Mouse (Mus musculus) adrenal gland, postnatal 10 days (tissue): Measurements from ENCODE around the gene Spam1. TPM values are rescaled to one million over a fixed set of nuclear protein-coding genes. Genes with fewer than 3 reads are reported as not detected.

Experiments
- DNase-seq: peaks from one replicate; pipeline ENCODE4 v3.0.0; 2021; ENCODE audit warnings: mixed read lengths
- long read RNA-seq, 2 experiments: library from polyadenylated mRNA; stranded (forward); transcript quantifications; one replicate each; pipeline ENCODE4 v2.0.0; 2021
- total RNA-seq, 2 experiments: library from RNA; stranded (reverse); gene quantifications; 2 replicates each; pipeline ENCODE4 v1.2.3; 2021

The Spam1 gene
- not detected for total RNA-seq
- long read RNA-seq, experiment 1, result 0 reads
- long read RNA-seq, experiment 2, result 0 reads

DNA sequence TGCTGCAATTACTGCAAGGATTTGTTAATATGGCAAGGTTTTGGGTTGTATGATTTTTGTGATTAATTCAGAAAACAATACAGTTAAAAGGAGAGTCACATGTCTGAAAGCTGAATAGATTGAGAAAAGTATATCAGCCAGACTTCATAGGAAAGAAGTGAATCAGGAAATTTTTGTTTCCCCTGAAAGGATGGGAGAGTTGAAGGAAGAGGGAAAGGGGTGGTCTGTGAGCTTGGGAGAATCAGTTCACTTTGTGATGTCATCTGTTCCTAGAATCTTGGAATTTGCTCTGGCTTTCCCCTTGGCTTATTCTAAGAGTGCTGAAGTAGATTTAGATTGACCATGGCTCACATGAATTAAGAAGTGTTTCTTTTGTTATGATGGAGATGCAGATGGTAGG, at the start of gene Spam1:
Spam1 (plus strand) TSS at position 301 of the 400 bp plus-strand sequence.
- DNase-seq, result no peak

- DNase-seq, result no peak
Measured at GRCm38 (mm10) chr6:24748029-24748428, 43.0 kb upstream of the Spam1 start, which contains the start of gene Hyal4. Gene Hyal4 (plus strand): TSS chr6:24748329.

GRCm38 (mm10) chr6:24759281-24759680, 31.7 kb upstream of the Spam1 start:
- no peak for DNase-seq

DNA sequence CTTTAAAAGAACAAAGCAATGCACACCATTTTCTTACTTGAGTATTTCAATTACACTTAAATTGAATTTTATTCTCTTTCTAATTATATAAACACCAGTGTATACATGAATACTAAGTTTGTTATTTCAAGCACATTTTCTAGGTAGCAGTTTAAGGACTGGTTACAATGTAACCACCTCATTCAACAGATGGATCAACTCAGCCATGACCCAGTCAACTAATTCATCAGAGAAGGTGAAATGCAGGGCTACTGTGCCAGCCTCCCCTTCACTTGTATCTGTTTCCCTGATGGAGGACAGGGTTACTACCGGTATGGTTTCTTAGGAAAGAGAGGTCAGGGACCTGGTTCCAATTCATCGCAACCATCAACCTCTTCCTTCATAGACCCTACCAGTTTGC, 24.7 kb upstream of the Spam1 start:
- no peak for DNase-seq

DNA sequence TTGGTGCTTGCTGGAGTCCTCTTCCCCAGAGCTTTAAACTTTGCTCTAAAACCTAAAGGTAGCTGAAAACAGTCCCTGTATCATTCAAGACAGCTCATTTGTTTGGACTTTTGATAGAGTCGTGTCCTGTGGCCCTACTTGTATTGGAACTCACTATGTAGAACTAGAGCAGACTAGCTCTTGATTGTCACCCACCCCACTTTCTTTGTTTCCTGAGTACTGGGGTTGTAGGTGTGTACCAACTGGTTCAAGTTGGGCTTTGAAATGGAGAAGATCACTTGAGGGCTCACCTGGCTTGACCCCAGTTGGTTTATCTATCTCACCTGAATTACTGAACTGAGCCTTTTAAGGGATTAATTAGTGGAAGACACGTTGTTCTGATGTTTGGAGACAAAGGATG, 11.8 kb upstream of the Spam1 start:
- no peak for DNase-seq

DNA sequence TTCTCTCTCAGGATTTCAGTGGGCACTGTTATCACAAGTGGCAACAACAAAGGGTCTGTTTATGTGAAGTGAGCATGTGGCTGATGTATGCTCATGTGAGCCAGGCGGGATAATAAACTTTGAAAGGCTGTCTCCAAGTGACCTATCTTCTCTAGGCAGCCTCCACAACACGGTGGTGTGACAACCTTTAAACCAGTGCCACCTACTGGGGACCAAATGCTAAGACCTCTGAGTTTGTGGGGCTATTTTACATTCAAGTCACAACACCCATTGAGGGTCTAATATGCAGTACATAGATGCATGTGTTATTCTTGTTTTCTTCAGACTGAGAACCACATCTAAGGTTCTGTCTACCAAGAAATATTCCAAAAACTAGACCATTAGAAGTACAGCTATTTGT, 31.1 kb downstream of the Spam1 start:
- DNase-seq, result no peak

Other genes starting within 250 kb of the Spam1 start
- gene Lmod2, start 193.4 kb upstream of the Spam1 start, total RNA-seq, result 10 to 100 TPM; 11.5 to 17.4 TPM
- 10 to 100 TPM; 48.4 to 53.4 TPM for gene Wasl, start 126.2 kb upstream of the Spam1 start, total RNA-seq
- gene Hyal6, start 57.9 kb upstream of the Spam1 start, total RNA-seq, result not detected
- gene Hyal4, start 42.9 kb upstream of the Spam1 start, total RNA-seq, result not detected
- gene Hyal5, start 66.8 kb downstream of the Spam1 start, total RNA-seq, result not detected
- gene Tmem229a, start 165.1 kb downstream of the Spam1 start, total RNA-seq, result under 1 TPM; 0.57 to 0.58 TPM